Mouse (Mus musculus): ENCODE results near the gene Ankra2. TPM values are rescaled to one million over a fixed set of nuclear protein-coding genes. Genes with fewer than 3 reads are reported as not detected.

The Ankra2 gene
- total RNA-seq, 2 experiments from 2014 or later, result 33.5 to 35.2 TPM

Other genes with a start within 250 kb of the Ankra2 start
- gene Arhgef28, start 56.6 kb upstream of the Ankra2 start, total RNA-seq (2021), result 1 to 10 TPM; 5.0 to 5.1 TPM
- gene Utp15, start within 50 bp of the Ankra2 start, total RNA-seq (2021), result 1 to 10 TPM; 5.5 to 5.6 TPM
- not detected for gene Gm21976, start 16.8 kb downstream of the Ankra2 start, total RNA-seq (2021)
- 100 to 1,000 TPM; 190 to 219 TPM for gene Btf3, start 53.9 kb downstream of the Ankra2 start, total RNA-seq (2021)
- under 1 TPM in 1 of 2 experiments, not detected in 1; 0.05 TPM for gene Foxd1, start 91.2 kb downstream of the Ankra2 start, total RNA-seq (2021)
- gene Gm10320, start 228.9 kb downstream of the Ankra2 start, total RNA-seq (2021), result not detected

Measured in heart, postnatal 25 days (tissue).